In the genomic region with DNA sequence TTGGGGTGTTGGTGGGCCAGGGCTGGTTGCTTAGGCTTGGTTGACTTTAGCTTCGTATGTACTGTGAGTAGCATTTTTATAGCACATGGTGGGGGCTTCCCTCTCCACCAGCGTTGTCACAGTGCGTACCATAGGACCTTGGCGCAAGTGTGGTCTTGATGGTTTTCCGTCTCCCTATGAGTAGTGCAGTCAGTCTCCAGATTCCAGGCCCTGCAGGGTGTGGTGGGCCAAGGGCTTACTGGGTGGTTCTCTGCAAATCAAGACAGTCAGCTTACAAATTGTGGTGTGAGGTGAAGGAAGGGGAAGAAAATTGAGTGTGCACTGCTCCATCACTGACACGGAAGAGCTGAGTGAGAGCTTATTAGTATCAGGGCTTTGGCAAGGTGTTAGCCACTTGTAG, we compare ENCODE assay signal across 24 mouse cellular contexts. TPM values are rescaled to one million over a fixed set of nuclear protein-coding genes. Genes with fewer than 3 reads are reported as not detected.
DNase-seq lines count a peak whose midpoint lies in the region; ATAC-seq and TF ChIP-seq lines count a peak whose summit lies in the region.
"Had no signal": no experiment of that assay in that cellular context is flagged by ENCODE, and none has a peak within 500 bp of the region (broad histone marks: within the 10 kb centered on the region; RNA-seq: fewer than 3 reads in every experiment).

No protein-coding gene starts in this region.

- no peaks in the 10 kb centered on the region for H3K27me3 ChIP-seq in limb, embryonic 12.5 days
- no peaks in the 10 kb centered on the region for H3K27me3 ChIP-seq in limb, embryonic 10.5 days (ENCODE audit: low read depth, poor library complexity, severe bottlenecking)
- H3K27me3 ChIP-seq in limb, embryonic 15.5 days: no peaks in the 10 kb centered on the region
- no peaks in the 10 kb centered on the region for H3K27me3 ChIP-seq in kidney, adult 2 months (replicated peaks; ENCODE audit: control insufficient read depth, insufficient read depth, low read length)
- H3K27me3 ChIP-seq: embryonic facial prominence, embryonic 12.5 days; forebrain, embryonic 12.5 days had no signal

- H3K27ac ChIP-seq in limb, embryonic 12.5 days: peak overlapping the region; percentile 36; the same call in 1 of the 2 replicates
- no peak overlapping the region for H3K27ac ChIP-seq in limb, embryonic 10.5 days
- no peak overlapping the region for H3K27ac ChIP-seq in limb, embryonic 15.5 days
- H3K27ac ChIP-seq in kidney, adult 2 months (ENCODE audit: insufficient read depth, low read depth, low read length): no peak overlapping the region
- H3K27ac ChIP-seq: embryonic facial prominence, embryonic 10.5 days; embryonic facial prominence, embryonic 12.5 days; forebrain, embryonic 10.5 days; forebrain, embryonic 12.5 days had no signal

- DNase-seq in limb, embryonic 10.5 days (ENCODE audit: low spot score): no peak
- DNase-seq in ES-CJ7 (ENCODE audit: low read depth, low spot score): peak; percentile 63
- DNase-seq in ZHBTc4 (ENCODE audit: low read depth, low spot score): peak; percentile 70
- no peak for DNase-seq in kidney, adult 2 months
- DNase-seq in gastrocnemius, postnatal 4 days (ENCODE audit: low spot score in 2 of 2): no peak
- DNase-seq: adrenal gland, adult 2 months; adrenal gland, postnatal 10 days; adrenal gland, postnatal 25 days; cerebellum, adult 11-12 months; cerebellum, adult 2 months; cerebellum, adult 9-10 months; cerebellum, postnatal 10 days; cerebellum, postnatal 25 days had no signal

- H3K4me1 ChIP-seq in limb, embryonic 12.5 days (replicated peaks): peaks cover 70% of the 10 kb centered on the region
- H3K4me1 ChIP-seq in limb, embryonic 10.5 days: peaks cover 63% of the 10 kb centered on the region
- H3K4me1 ChIP-seq in limb, embryonic 15.5 days: peaks cover 43% of the 10 kb centered on the region
- peaks cover 12% of the 10 kb centered on the region for H3K4me1 ChIP-seq in kidney, adult 2 months (ENCODE audit: control insufficient read depth, insufficient read depth, low read length)

- no peaks in the 10 kb centered on the region for H3K36me3 ChIP-seq in limb, embryonic 12.5 days
- H3K36me3 ChIP-seq in limb, embryonic 10.5 days: no peaks in the 10 kb centered on the region
- no peaks in the 10 kb centered on the region for H3K36me3 ChIP-seq in limb, embryonic 15.5 days
- H3K36me3 ChIP-seq in kidney, adult 2 months (ENCODE audit: control insufficient read depth, insufficient read depth, low read length): no peaks in the 10 kb centered on the region
- H3K36me3 ChIP-seq: embryonic facial prominence, embryonic 10.5 days; embryonic facial prominence, embryonic 12.5 days; forebrain, embryonic 10.5 days; forebrain, embryonic 12.5 days had no signal

- no peak for TF ChIP-seq POLR2A in kidney, adult 2 months (IDR thresholded peaks at IDR 0.05; ENCODE audit: low read depth, low read length)

- 85% methylated on average over 6 of the region's 6 CpGs for WGBS in limb, embryonic 12.5 days
- 92% methylated on average over 6 of the region's 6 CpGs for WGBS in limb, embryonic 10.5 days
- 67% methylated on average over 6 of the region's 6 CpGs for WGBS in limb, embryonic 15.5 days
- WGBS in kidney, adult 2 months: 95% methylated on average over 6 of the region's 6 CpGs

- no peak for TF ChIP-seq CTCF in kidney, adult 2 months (conservative IDR thresholded peaks at IDR 0.05; ENCODE audit: insufficient read depth, insufficient read length, low read depth, low read length)

- H3K9ac ChIP-seq in limb, embryonic 12.5 days (replicated peaks): no peak overlapping the region
- no peak overlapping the region for H3K9ac ChIP-seq in limb, embryonic 15.5 days
- H3K9ac ChIP-seq: embryonic facial prominence, embryonic 12.5 days; forebrain, embryonic 12.5 days had no signal

- no peak overlapping the region for H3K4me3 ChIP-seq in limb, embryonic 12.5 days (replicated peaks)
- H3K4me3 ChIP-seq in limb, embryonic 10.5 days: no peak overlapping the region
- H3K4me3 ChIP-seq in limb, embryonic 15.5 days: no peak overlapping the region
- no peak overlapping the region for H3K4me3 ChIP-seq in kidney, adult 2 months (ENCODE audit: insufficient read depth, low read depth, low read length)
- H3K4me3 ChIP-seq: embryonic facial prominence, embryonic 10.5 days; embryonic facial prominence, embryonic 12.5 days; erythroblast, embryonic 14.5 days; forebrain, embryonic 10.5 days; forebrain, embryonic 12.5 days had no signal

- H3K9me3 ChIP-seq in limb, embryonic 12.5 days: no peaks in the 10 kb centered on the region
- H3K9me3 ChIP-seq in limb, embryonic 10.5 days (replicated peaks): no peaks in the 10 kb centered on the region
- no peaks in the 10 kb centered on the region for H3K9me3 ChIP-seq in limb, embryonic 15.5 days
- H3K9me3 ChIP-seq: embryonic facial prominence, embryonic 10.5 days; embryonic facial prominence, embryonic 12.5 days; forebrain, embryonic 10.5 days; forebrain, embryonic 12.5 days had no signal

- no peak for ATAC-seq in limb, embryonic 12.5 days (ENCODE audit: insufficient number of reproducible peaks, insufficient read depth, low FRiP score, low TSS enrichment, low read depth)
- ATAC-seq in limb, embryonic 15.5 days (ENCODE audit: insufficient number of reproducible peaks, low FRiP score, low TSS enrichment, low read depth): 0 out of 2 replicates have a peak, but pooled peaks have one; percentile 49
- no peak for ATAC-seq in erythroblast, adult 5-6 weeks (replicated peaks; ENCODE audit: low FRiP score, poor library complexity, severe bottlenecking)
- ATAC-seq: forebrain, embryonic 14.5 days; forebrain, embryonic 16.5 days had no signal

- H3K4me2 ChIP-seq in limb, embryonic 12.5 days: no peak overlapping the region
- H3K4me2 ChIP-seq in limb, embryonic 15.5 days: no peak overlapping the region
- H3K4me2 ChIP-seq: embryonic facial prominence, embryonic 12.5 days; forebrain, embryonic 12.5 days had no signal

RNA-seq across cellular contexts. Expression of a gene that starts 32.3 kb away (rescaled TPM):
- 23.1 and 23.4 TPM in 2 replicates for polyA plus RNA-seq in limb, embryonic 12.5 days (2016; fragmentation: Nextera tagmentation; extraction: Ambion mirVana)
- 12.2 and 14.0 TPM in 2 replicates for polyA plus RNA-seq in limb, embryonic 10.5 days (2016; fragmentation: Nextera tagmentation; extraction: Ambion mirVana)
- 7.9 and 10.7 TPM in 2 replicates for polyA plus RNA-seq in limb, embryonic 15.5 days (2015; fragmentation: Nextera tagmentation; extraction: Ambion mirVana)
- 29.3 and 31.6 TPM in 2 replicates for polyA plus RNA-seq in kidney, adult 2 months (2012; rRNA removed)
- total RNA-seq in erythroblast, adult 5-6 weeks (2015; ENCODE audit: low replicate concordance): 5.9 and 8.3 TPM in 2 replicates
- 4.9 and 6.0 TPM in 2 replicates for total RNA-seq in erythroblast, adult 5-6 weeks (2017; ENCODE audit: low replicate concordance)
- total RNA-seq in gastrocnemius, postnatal 4 days (2021): 10 to 100 TPM; 83.4 to 86.1 TPM
- total RNA-seq: MEL had no signal

Comparison
In these comparisons a context has a peak if more than half of its experiments do, and no peak if none do; other contexts are left out.
1. DNase-seq: peak in ES-CJ7 (single experiment) and ZHBTc4 (single experiment); none in limb, embryonic 10.5 days (single experiment), kidney, adult 2 months (single experiment) and gastrocnemius, postnatal 4 days (0 of 2).